Mouse (Mus musculus) erythroblast, embryonic 14.5 days (primary cell): ENCODE results near the gene A630001G21Rik. TPM values are rescaled to one million over a fixed set of nuclear protein-coding genes. Genes with fewer than 3 reads are reported as not detected.
A peak's percentile ranks its signal among the peaks of the same experiment; 100 is the strongest.

ENCODE experiments used
- H3K27me3 ChIP-seq: 2 replicates; pipeline ENCODE4 v1.6.1; 2012; ENCODE audit warnings: inconsistent platforms; ENCODE audit not compliant: control insufficient read depth
- H3K36me3 ChIP-seq: 2 replicates; pipeline ENCODE4 v1.6.1; 2012; ENCODE audit warnings: mild to moderate bottlenecking, inconsistent platforms; ENCODE audit not compliant: control insufficient read depth
- H3K4me1 ChIP-seq: 2 replicates; pipeline ENCODE4 v1.6.1; 2012; ENCODE audit warnings: inconsistent platforms; ENCODE audit not compliant: control insufficient read depth
- H3K4me3 ChIP-seq: replicated peaks from 2 replicates; pipeline ENCODE3; 2012; ENCODE audit warnings: moderate library complexity, mild to moderate bottlenecking, inconsistent platforms
- H3K9me3 ChIP-seq: 2 replicates; pipeline ENCODE4 v1.6.1; 2012; ENCODE audit warnings: low read length, inconsistent platforms, mixed read lengths; ENCODE audit not compliant: control insufficient read depth
- GATA1 ChIP-seq: IDR thresholded peaks from 2 replicates; pipeline ENCODE4 v1.6.1; 2012; ENCODE audit warnings: low read length, inconsistent platforms, mixed read lengths
- TAL1 ChIP-seq: IDR thresholded peaks from 3 replicates; pipeline ENCODE4 v1.6.1; 2012; ENCODE audit warnings: low read length, inconsistent platforms, mixed read lengths
- polyA plus RNA-seq: library from polyadenylated mRNA; stranded (reverse); fragments of >175 nt; gene quantifications from 2 replicates; pipeline ENCODE4 v1.2.3, GENCODE M21; 2012

A630001G21Rik gene
- polyA plus RNA-seq, 1 experiment = 0.02 TPM

GRCm38 (mm10) chr1:85742333-85742732 is 36.1 kb downstream of the A630001G21Rik start:
- Histone ChIP-seq H3K9me3 (no peaks in the 10 kb centered on the region; the same call in 1 of the 2 replicates), H3K27me3 (no peaks in the 10 kb centered on the region), H3K4me1 (no peaks in the 10 kb centered on the region), H3K4me3 (no peak overlapping the region), H3K36me3 (no peaks in the 10 kb centered on the region)
- TF ChIP-seq TAL1 (no peak), GATA1 (no peak)

- Histone ChIP-seq H3K4me1 (peaks cover 5% of the 10 kb centered on the region), H3K36me3 (no peaks in the 10 kb centered on the region), H3K9me3 (no peaks in the 10 kb centered on the region; the same call in 1 of the 2 replicates), H3K27me3 (no peaks in the 10 kb centered on the region), H3K4me3 (no peak overlapping the region)
- TF ChIP-seq TAL1 = no peak
- TF ChIP-seq GATA1 = no peak
Measured at GRCm38 (mm10) chr1:85740923-85741322, 37.5 kb downstream of the A630001G21Rik start.

- no peaks in the 10 kb centered on the region for H3K27me3 ChIP-seq
- H3K36me3 ChIP-seq = no peaks in the 10 kb centered on the region
- peaks cover 16% of the 10 kb centered on the region for H3K4me1 ChIP-seq
- no peak overlapping the region for H3K4me3 ChIP-seq
- no peaks in the 10 kb centered on the region; the same call in 1 of the 2 replicates for H3K9me3 ChIP-seq
- TF ChIP-seq TAL1 (no peak), GATA1 (no peak)
Measured at GRCm38 (mm10) chr1:85739819-85740218, 38.6 kb downstream of the A630001G21Rik start.

- TF ChIP-seq TAL1 (no peak), GATA1 (no peak)
- H3K36me3 ChIP-seq = no peaks in the 10 kb centered on the region
- no peaks in the 10 kb centered on the region; the same call in 1 of the 2 replicates for H3K9me3 ChIP-seq
- peaks cover 16% of the 10 kb centered on the region for H3K4me1 ChIP-seq
- no peak overlapping the region for H3K4me3 ChIP-seq
- H3K27me3 ChIP-seq = no peaks in the 10 kb centered on the region
Measured at GRCm38 (mm10) chr1:85739000-85739399, 39.4 kb downstream of the A630001G21Rik start.

GRCm38 (mm10) chr1:85736355-85737184 is 41.9 kb downstream of the A630001G21Rik start:
- H3K4me1 ChIP-seq = peaks cover 16% of the 10 kb centered on the region
- no peak for TF ChIP-seq GATA1
- no peaks in the 10 kb centered on the region; the same call in 1 of the 2 replicates for H3K9me3 ChIP-seq
- H3K4me3 ChIP-seq = peak overlapping the region; percentile 61
- H3K36me3 ChIP-seq = no peaks in the 10 kb centered on the region
- H3K27me3 ChIP-seq = no peaks in the 10 kb centered on the region

GRCm38 (mm10) chr1:85735463-85736123 is 42.9 kb downstream of the A630001G21Rik start:
- H3K4me1 ChIP-seq = peaks cover 16% of the 10 kb centered on the region
- no peak for TF ChIP-seq GATA1
- no peaks in the 10 kb centered on the region; the same call in 1 of the 2 replicates for H3K9me3 ChIP-seq
- H3K36me3 ChIP-seq = no peaks in the 10 kb centered on the region
- peak overlapping the region; percentile 61 for H3K4me3 ChIP-seq
- no peaks in the 10 kb centered on the region for H3K27me3 ChIP-seq

GRCm38 (mm10) chr1:85734511-85734910 is 43.9 kb downstream of the A630001G21Rik start:
- TF ChIP-seq GATA1 = no peak
- no peak for TF ChIP-seq TAL1
- H3K9me3 ChIP-seq = no peaks in the 10 kb centered on the region; the same call in 1 of the 2 replicates
- no peak overlapping the region for H3K4me3 ChIP-seq
- no peaks in the 10 kb centered on the region for H3K27me3 ChIP-seq
- H3K4me1 ChIP-seq = peaks cover 16% of the 10 kb centered on the region
- H3K36me3 ChIP-seq = no peaks in the 10 kb centered on the region

- peaks cover 16% of the 10 kb centered on the region for H3K4me1 ChIP-seq
- no peaks in the 10 kb centered on the region for H3K9me3 ChIP-seq
- no peaks in the 10 kb centered on the region for H3K36me3 ChIP-seq
- H3K4me3 ChIP-seq = no peak overlapping the region
- no peak for TF ChIP-seq GATA1
- no peaks in the 10 kb centered on the region for H3K27me3 ChIP-seq
Measured at GRCm38 (mm10) chr1:85732581-85732980, 45.9 kb downstream of the A630001G21Rik start.

- Histone ChIP-seq H3K9me3 (no peaks in the 10 kb centered on the region), H3K4me1 (peaks cover 6% of the 10 kb centered on the region), H3K27me3 (no peaks in the 10 kb centered on the region), H3K36me3 (no peaks in the 10 kb centered on the region), H3K4me3 (no peak overlapping the region)
- TF ChIP-seq TAL1 (no peak), GATA1 (no peak)
Measured at GRCm38 (mm10) chr1:85730471-85730870, 48.0 kb downstream of the A630001G21Rik start.
